Mouse (Mus musculus): ENCODE results near the gene Tfap2d.

The Tfap2d gene

GRCm38 (mm10) chr1:19102631-19103030, at the start of gene Tfap2d:
TSS of gene Tfap2d (plus strand) at chr1:19103022.
- DNase-seq: no peak

GRCm38 (mm10) chr1:19056300-19056699, 46.5 kb upstream of the Tfap2d start:
- DNase-seq: no peak

- no peak for DNase-seq
Measured at GRCm38 (mm10) chr1:19056861-19057260, 46.0 kb upstream of the Tfap2d start.

GRCm38 (mm10) chr1:19088078-19088477, 14.7 kb upstream of the Tfap2d start:
- no peak for DNase-seq

GRCm38 (mm10) chr1:19096921-19097320, 5.9 kb upstream of the Tfap2d start:
- no peak for DNase-seq

GRCm38 (mm10) chr1:19103316-19103715, 494 bp downstream of the Tfap2d start:
- no peak for DNase-seq

- DNase-seq: no peak
Measured at GRCm38 (mm10) chr1:19103776-19104142, 937 bp downstream of the Tfap2d start.

- no peak for DNase-seq
Measured at GRCm38 (mm10) chr1:19104143-19104857, 1.5 kb downstream of the Tfap2d start.

GRCm38 (mm10) chr1:19106401-19106800, 3.6 kb downstream of the Tfap2d start:
- no peak for DNase-seq

- DNase-seq: no peak
Measured at GRCm38 (mm10) chr1:19106841-19107800, 4.3 kb downstream of the Tfap2d start.

GRCm38 (mm10) chr1:19107801-19108200, 5.0 kb downstream of the Tfap2d start:
- no peak for DNase-seq

- no peak for DNase-seq
Measured at GRCm38 (mm10) chr1:19109711-19110110, 6.9 kb downstream of the Tfap2d start.

- no peak for DNase-seq
Measured at GRCm38 (mm10) chr1:19110211-19110610, 7.4 kb downstream of the Tfap2d start.

GRCm38 (mm10) chr1:19111020-19111419, 8.2 kb downstream of the Tfap2d start:
- DNase-seq: no peak

- DNase-seq: no peak
Measured at GRCm38 (mm10) chr1:19178742-19179397, 76.0 kb downstream of the Tfap2d start.

- no peak for DNase-seq
Measured at GRCm38 (mm10) chr1:19205649-19206048, 102.8 kb downstream of the Tfap2d start.

GRCm38 (mm10) chr1:19206194-19206593, 103.4 kb downstream of the Tfap2d start:
- no peak for DNase-seq

- no peak for DNase-seq
Measured at GRCm38 (mm10) chr1:19207611-19208010, 104.8 kb downstream of the Tfap2d start.

GRCm38 (mm10) chr1:19208641-19209358, 106.0 kb downstream of the Tfap2d start, which contains the start of gene Tfap2b:
TSS of gene Tfap2b (plus strand) at chr1:19208914.
- no peak for DNase-seq

- DNase-seq: no peak
Measured at GRCm38 (mm10) chr1:19209359-19209745, 106.5 kb downstream of the Tfap2d start.

- DNase-seq: no peak
Measured at GRCm38 (mm10) chr1:19209776-19210175, 107.0 kb downstream of the Tfap2d start.

- no peak for DNase-seq
Measured at GRCm38 (mm10) chr1:19210215-19211032, 107.6 kb downstream of the Tfap2d start.

Data from B cell, adult 2 months (primary cell).